Mouse (Mus musculus): Measurements from ENCODE around the gene 4930469K13Rik. TPM values are rescaled to one million over a fixed set of nuclear protein-coding genes. Genes with fewer than 3 reads are reported as not detected.

Gene 4930469K13Rik
- polyA plus RNA-seq, 1 experiment from 2014 or later = not detected

GRCm38 (mm10) chr11:34050063-34050462 is 48.3 kb downstream of the 4930469K13Rik start:
- H3K4me3 ChIP-seq = no peak overlapping the region
- no peaks in the 10 kb centered on the region for H3K36me3 ChIP-seq (ENCODE audit: poor library complexity, severe bottlenecking)
- H3K27me3 ChIP-seq = no peaks in the 10 kb centered on the region
- no peak for ATAC-seq
- WGBS = 78% methylated on average over 1 of the region's 1 CpGs
- H3K9me3 ChIP-seq (replicated peaks) = no peaks in the 10 kb centered on the region
- no peak overlapping the region for H3K4me2 ChIP-seq
- no peak overlapping the region for H3K27ac ChIP-seq
- no peak overlapping the region for H3K9ac ChIP-seq
- H3K4me1 ChIP-seq = no peaks in the 10 kb centered on the region

GRCm38 (mm10) chr11:34049125-34049379 is 49.3 kb downstream of the 4930469K13Rik start:
- no peak overlapping the region for H3K4me2 ChIP-seq
- 96% methylated on average over 1 of the region's 1 CpGs for WGBS
- no peaks in the 10 kb centered on the region for H3K9me3 ChIP-seq (replicated peaks)
- H3K27ac ChIP-seq = no peak overlapping the region
- no peaks in the 10 kb centered on the region for H3K27me3 ChIP-seq
- H3K9ac ChIP-seq = no peak overlapping the region
- H3K4me3 ChIP-seq = no peak overlapping the region
- H3K36me3 ChIP-seq (ENCODE audit: poor library complexity, severe bottlenecking) = no peaks in the 10 kb centered on the region
- ATAC-seq = no peak
- H3K4me1 ChIP-seq = no peaks in the 10 kb centered on the region

GRCm38 (mm10) chr11:34048375-34049124 is 49.8 kb downstream of the 4930469K13Rik start:
- 96% methylated on average over 8 of the region's 8 CpGs for WGBS
- no peaks in the 10 kb centered on the region for H3K27me3 ChIP-seq
- ATAC-seq = no peak
- no peaks in the 10 kb centered on the region for H3K9me3 ChIP-seq (replicated peaks)
- no peak overlapping the region for H3K4me2 ChIP-seq
- H3K9ac ChIP-seq = no peak overlapping the region
- H3K36me3 ChIP-seq (ENCODE audit: poor library complexity, severe bottlenecking) = no peaks in the 10 kb centered on the region
- H3K4me1 ChIP-seq = no peaks in the 10 kb centered on the region
- no peak overlapping the region for H3K4me3 ChIP-seq
- H3K27ac ChIP-seq = no peak overlapping the region

DNA sequence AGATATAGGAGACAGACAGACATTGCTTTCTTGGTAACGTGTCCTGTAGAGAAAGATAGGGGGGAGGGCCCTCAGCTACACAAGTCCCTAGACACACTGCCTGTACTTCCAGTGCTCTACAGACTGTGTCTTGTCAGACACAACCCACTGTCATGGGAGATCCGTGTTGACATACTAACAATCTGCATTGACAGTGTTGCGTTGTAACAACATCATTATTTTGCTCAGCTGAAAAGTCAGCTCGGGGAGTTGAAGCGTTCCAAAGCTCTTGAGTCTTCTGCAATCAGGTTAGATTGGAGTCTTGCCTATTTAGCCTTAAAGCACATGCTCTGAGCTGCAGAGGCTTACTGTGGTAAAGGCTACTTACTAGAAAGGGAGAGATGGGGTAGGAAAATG is 50.8 kb downstream of the 4930469K13Rik start:
- 87% methylated on average over 5 of the region's 5 CpGs for WGBS
- H3K27ac ChIP-seq = no peak overlapping the region

DNA sequence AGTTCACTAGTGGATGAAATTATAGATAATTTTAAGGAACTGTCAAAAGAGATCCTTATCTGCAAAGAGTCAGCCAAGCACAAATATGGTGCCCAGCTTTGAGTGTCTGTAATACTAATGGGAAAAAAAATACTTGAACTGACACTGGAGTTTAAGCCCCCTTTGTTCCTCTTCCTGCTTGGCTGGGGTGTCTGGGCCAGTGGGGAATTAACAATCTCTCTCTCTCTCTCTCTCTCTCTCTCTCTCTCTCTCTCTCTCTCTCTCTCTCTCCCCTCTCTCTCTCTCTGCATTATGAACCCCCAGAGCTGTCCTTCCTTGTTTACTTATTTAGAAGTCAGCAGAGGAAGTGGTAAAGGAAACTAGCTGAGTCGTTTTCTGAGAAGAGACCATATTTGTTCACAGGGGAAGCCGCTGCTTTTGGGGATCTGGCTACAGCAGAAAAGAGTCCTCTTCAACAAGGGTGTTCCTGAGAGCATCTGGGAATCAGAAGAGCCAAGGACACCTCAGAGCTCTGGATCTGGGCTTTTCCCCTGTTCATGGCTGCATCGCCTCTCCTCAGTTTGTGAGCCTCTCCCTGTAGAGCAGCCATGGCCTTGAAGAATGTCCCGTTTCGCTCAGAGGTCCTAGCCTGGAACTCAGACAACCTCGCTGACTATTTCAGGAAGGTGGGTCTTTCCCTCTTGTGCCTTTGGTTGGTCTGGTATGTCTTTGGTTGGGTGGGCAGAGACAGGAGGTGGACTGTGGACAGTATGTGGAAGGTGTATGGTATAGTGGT is 51.4 kb downstream of the 4930469K13Rik start, which contains the start of gene Lcp2:
Gene Lcp2 (plus strand): TSS at position 154 of the 775 bp plus-strand sequence.
- no peaks in the 10 kb centered on the region for H3K36me3 ChIP-seq (ENCODE audit: poor library complexity, severe bottlenecking)
- ATAC-seq = no peak
- no peak within 1 kb of the TSS for H3K9ac ChIP-seq
- no peak within 1 kb of the TSS for H3K4me2 ChIP-seq
- H3K4me3 ChIP-seq = no peak within 1 kb of the TSS
- H3K27ac ChIP-seq = no peak within 1 kb of the TSS
- H3K9me3 ChIP-seq (replicated peaks) = no peaks in the 10 kb centered on the region
- 85% methylated on average over 6 of the region's 6 CpGs for WGBS
- no peaks in the 10 kb centered on the region for H3K27me3 ChIP-seq
- no peaks in the 10 kb centered on the region for H3K4me1 ChIP-seq

More for the DNA sequence above, 50.8 kb downstream of the 4930469K13Rik start:
- no peak overlapping the region for H3K4me2 ChIP-seq
- no peaks in the 10 kb centered on the region for H3K9me3 ChIP-seq (replicated peaks)
- H3K36me3 ChIP-seq (ENCODE audit: poor library complexity, severe bottlenecking) = no peaks in the 10 kb centered on the region
- H3K4me1 ChIP-seq = no peaks in the 10 kb centered on the region
- no peak overlapping the region for H3K9ac ChIP-seq
- no peaks in the 10 kb centered on the region for H3K27me3 ChIP-seq
- no peak for ATAC-seq
- no peak overlapping the region for H3K4me3 ChIP-seq

DNA sequence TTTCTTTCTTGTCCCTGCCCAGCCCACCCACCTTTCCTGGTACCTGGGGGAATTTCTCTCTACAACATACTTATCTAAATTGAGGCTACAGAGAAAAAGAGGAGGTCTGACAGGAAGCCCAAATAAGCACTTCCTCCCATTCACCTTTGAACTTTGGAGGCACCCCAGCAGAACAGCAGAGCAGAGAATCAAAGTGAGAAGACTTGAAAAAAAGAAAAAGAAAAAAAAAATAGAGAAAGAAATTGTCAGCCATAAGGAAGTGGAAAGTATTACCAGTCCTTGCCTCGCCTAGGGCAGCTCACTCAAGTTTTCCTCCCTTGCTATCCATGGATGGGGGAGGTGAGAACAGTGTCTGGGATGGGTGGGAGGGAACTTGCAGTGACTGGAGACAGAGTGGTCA is 55.5 kb downstream of the 4930469K13Rik start:
- Histone ChIP-seq H3K27ac (no peak overlapping the region), H3K9ac (no peak overlapping the region), H3K4me3 (no peak overlapping the region), H3K27me3 (no peaks in the 10 kb centered on the region), H3K4me1 (no peaks in the 10 kb centered on the region), H3K4me2 (no peak overlapping the region), H3K36me3 (ENCODE audit: poor library complexity, severe bottlenecking) (no peaks in the 10 kb centered on the region), H3K9me3 (replicated peaks) (no peaks in the 10 kb centered on the region)
- ATAC-seq = no peak
- 93% methylated on average over 1 of the region's 1 CpGs for WGBS

DNA sequence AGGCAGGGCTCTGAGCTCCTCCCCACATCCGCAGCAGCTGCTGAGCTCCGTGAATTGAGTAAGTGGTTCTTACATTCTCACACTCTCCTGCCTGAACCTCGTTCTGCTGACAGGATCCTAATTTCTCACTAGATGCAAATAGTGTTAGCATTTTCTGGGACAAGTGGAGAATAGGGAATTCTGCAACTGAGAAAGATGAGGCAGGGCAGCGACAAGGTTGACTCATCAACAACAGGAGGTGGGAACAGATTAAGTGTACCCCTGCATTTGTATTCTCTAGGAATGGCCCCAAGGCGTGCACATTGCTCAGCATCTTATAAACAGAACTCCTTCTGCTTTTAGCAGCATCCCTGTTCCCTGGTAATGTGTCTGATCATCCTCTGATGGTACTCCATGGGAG is 58.3 kb downstream of the 4930469K13Rik start:
- no peak for ATAC-seq

GRCm38 (mm10) chr11:34035909-34036658 is 62.3 kb downstream of the 4930469K13Rik start:
- Histone ChIP-seq H3K36me3 (ENCODE audit: poor library complexity, severe bottlenecking) (no peaks in the 10 kb centered on the region), H3K4me1 (no peaks in the 10 kb centered on the region), H3K4me3 (no peak overlapping the region), H3K9me3 (replicated peaks) (no peaks in the 10 kb centered on the region), H3K9ac (no peak overlapping the region), H3K27ac (no peak overlapping the region), H3K4me2 (no peak overlapping the region), H3K27me3 (no peaks in the 10 kb centered on the region)
- WGBS = 86% methylated on average over 5 of the region's 5 CpGs
- no peak for ATAC-seq

More for the DNA sequence above, 58.3 kb downstream of the 4930469K13Rik start:
- 77% methylated on average over 5 of the region's 5 CpGs for WGBS
- no peaks in the 10 kb centered on the region for H3K4me1 ChIP-seq
- no peak overlapping the region for H3K4me3 ChIP-seq
- H3K9ac ChIP-seq = no peak overlapping the region
- no peak overlapping the region for H3K27ac ChIP-seq
- no peak overlapping the region for H3K4me2 ChIP-seq
- H3K9me3 ChIP-seq (replicated peaks) = no peaks in the 10 kb centered on the region
- H3K36me3 ChIP-seq (ENCODE audit: poor library complexity, severe bottlenecking) = no peaks in the 10 kb centered on the region
- H3K27me3 ChIP-seq = no peaks in the 10 kb centered on the region

DNA sequence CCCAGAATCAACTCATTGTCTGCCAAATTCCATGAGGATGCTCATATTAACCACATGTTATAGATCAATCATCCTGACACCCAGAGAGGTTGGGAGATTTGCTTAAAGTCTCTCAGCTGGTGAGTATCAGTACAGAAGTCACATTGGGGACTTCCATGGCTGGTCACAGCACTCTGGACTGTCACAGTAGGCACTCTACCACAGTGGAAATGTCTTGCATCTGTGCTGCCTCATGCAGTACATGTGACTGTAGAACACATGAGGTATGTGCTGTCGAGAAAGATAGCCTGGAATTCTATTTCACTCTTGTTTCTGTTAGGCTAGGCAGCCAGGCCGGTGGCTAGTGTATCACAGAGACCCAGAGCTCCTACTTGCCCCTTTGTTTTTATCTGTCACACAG is 63.6 kb downstream of the 4930469K13Rik start:
- H3K9ac ChIP-seq = no peak overlapping the region
- no peaks in the 10 kb centered on the region for H3K36me3 ChIP-seq (ENCODE audit: poor library complexity, severe bottlenecking)
- no peak overlapping the region for H3K4me2 ChIP-seq
- 72% methylated on average over 2 of the region's 2 CpGs for WGBS
- no peaks in the 10 kb centered on the region for H3K27me3 ChIP-seq
- no peaks in the 10 kb centered on the region for H3K4me1 ChIP-seq
- H3K27ac ChIP-seq = no peak overlapping the region
- no peaks in the 10 kb centered on the region for H3K9me3 ChIP-seq (replicated peaks)
- ATAC-seq = no peak
- no peak overlapping the region for H3K4me3 ChIP-seq

DNA sequence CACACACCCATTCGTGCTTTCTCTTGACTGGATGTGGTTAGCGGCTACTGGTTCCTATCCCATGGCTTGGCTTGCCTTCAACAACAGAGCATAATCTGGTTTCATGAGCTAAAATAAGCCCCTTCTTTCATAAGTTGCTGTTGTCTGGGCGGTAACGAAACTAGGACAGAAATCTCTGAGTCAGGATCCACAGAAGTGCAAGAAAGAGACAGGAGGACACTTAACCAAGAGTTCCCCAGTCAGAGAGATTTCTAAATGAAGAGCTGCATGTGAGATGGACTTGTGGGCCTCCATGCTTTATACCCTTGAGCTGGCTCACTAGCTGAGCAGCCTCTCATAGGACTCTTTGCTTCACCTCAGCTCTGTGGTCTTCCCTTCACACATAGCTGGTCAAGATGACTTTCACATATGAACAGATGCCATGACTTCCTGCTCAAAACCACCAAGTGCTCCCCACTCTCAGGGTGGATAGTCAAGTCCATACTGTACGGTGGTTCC is 64.3 kb downstream of the 4930469K13Rik start:
- Histone ChIP-seq H3K9ac (no peak overlapping the region), H3K27me3 (no peaks in the 10 kb centered on the region), H3K27ac (no peak overlapping the region), H3K4me3 (no peak overlapping the region), H3K4me2 (no peak overlapping the region), H3K36me3 (ENCODE audit: poor library complexity, severe bottlenecking) (no peaks in the 10 kb centered on the region), H3K4me1 (no peaks in the 10 kb centered on the region), H3K9me3 (replicated peaks) (no peaks in the 10 kb centered on the region)
- ATAC-seq = no peak
- 96% methylated on average over 5 of the region's 5 CpGs for WGBS

DNA sequence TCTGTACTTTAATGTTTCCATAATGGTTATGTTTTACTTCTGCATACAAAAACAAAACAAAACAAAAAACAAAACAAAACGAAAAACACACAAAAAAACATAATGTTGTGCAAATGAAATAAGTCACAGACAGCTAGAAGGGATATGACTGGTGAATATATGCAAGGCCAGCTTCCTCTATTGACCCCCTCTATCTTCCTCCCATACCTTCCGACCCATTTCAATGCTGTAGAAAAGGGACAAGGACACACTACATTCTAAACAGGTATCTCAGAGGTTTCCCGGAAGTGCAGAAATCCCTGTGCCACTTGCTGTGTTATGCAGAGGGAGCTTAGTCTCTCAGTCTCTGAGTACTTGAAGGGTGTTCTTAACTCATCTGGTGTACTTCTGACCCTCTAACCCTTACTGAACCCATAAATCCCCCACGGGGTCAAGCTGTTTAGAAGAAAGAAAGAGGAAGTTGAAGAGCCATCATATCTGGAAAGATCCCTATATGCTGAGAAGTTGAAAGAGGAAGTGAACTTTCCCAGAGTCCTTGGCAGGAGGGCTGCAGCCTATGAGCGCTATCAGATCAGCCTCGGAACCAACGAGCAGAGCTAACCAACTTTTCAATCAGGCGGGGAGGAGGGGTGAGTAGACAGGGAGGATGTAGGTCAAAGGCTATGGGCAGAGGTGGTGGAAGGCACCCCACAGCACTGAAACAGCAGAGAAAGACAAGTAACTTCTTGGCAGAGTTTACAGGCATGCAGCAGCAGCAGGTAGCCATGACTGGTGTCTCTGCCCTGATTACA is 67.1 kb downstream of the 4930469K13Rik start:
- Histone ChIP-seq H3K4me3 (no peak overlapping the region), H3K4me2 (no peak overlapping the region), H3K27ac (no peak overlapping the region), H3K36me3 (ENCODE audit: poor library complexity, severe bottlenecking) (no peaks in the 10 kb centered on the region), H3K27me3 (no peaks in the 10 kb centered on the region), H3K9ac (no peak overlapping the region), H3K4me1 (no peaks in the 10 kb centered on the region), H3K9me3 (replicated peaks) (no peaks in the 10 kb centered on the region)
- no peak for ATAC-seq
- 79% methylated on average over 8 of the region's 8 CpGs for WGBS

Measured in forebrain, embryonic 13.5 days (tissue).